ENCODE assay signal across 9 mouse cellular contexts in the genomic region with DNA sequence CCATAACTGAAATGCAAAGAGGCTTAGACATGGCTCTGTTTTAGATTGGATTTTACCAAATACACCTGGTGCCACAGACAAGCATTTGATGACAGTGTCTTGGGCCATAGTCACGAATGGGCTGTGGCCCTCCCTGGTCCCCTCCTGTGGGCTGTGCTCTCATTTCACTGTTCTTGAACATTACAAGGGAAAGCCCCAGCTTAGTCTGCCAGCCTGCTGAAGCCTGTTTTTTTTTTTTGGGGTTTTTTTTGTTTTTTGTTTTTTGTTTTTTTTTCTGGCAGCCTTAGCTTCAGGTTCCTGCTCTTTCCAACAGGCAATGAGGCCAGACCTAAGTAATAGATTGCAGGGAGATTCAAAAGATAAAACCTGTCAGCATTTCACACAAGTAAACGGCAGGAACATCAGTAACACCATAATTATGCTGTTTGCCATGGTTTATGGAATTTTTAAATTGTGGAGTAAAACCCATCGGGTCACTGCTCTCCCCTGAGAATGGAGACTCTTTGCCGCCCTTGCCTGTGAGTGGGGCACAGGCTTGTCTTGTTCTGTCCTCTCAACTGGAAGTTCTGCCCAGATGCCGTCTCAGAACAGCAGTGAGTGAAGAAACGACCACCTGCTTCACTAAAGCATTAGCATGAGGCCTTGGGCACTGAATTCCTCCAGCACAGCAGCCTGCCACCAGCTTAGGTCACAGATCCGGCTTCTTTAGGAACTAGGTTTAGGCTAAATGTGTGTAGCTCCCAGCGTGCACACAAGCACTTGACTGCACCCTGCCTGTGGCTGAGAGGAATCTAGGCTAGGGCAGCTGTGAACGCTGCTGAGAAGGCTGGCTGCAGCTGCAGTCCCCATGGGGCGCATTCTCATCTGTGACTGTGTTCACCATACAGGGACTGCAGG.
DNase-seq lines count a peak whose midpoint lies in the region; ATAC-seq lines count a peak whose summit lies in the region.
"Had no signal": no experiment of that assay in that cellular context is flagged by ENCODE, and none has a peak within 500 bp of the region (broad histone marks: within the 10 kb centered on the region; RNA-seq: fewer than 3 reads in every experiment).

No protein-coding gene starts in this region.

- 0 out of 2 replicates have a peak, but pooled peaks cover 2% of the 10 kb centered on the region for H3K4me1 ChIP-seq in heart, embryonic 16.5 days (ENCODE audit: control insufficient read depth, insufficient read depth, low read length)
- H3K4me1 ChIP-seq in heart, embryonic 11.5 days (ENCODE audit: control insufficient read depth, insufficient read depth, low read length): peaks cover 7% of the 10 kb centered on the region; the same call in 1 of the 2 replicates
- H3K4me1 ChIP-seq in embryonic facial prominence, embryonic 12.5 days: peaks cover 8% of the 10 kb centered on the region; the same call in 1 of the 2 replicates

- H3K4me3 ChIP-seq in heart, embryonic 16.5 days (ENCODE audit: low read length): no peak overlapping the region
- no peak overlapping the region for H3K4me3 ChIP-seq in heart, embryonic 11.5 days (ENCODE audit: low read depth, low read length)
- no peak overlapping the region for H3K4me3 ChIP-seq in embryonic facial prominence, embryonic 12.5 days
- H3K4me3 ChIP-seq: heart, embryonic 10.5 days had no signal

- peak; percentile 36 to 56 for DNase-seq in kidney, postnatal 4 days
- DNase-seq in retina, postnatal 1 day: peak; percentile 66
- no peak for DNase-seq in right cerebral cortex, postnatal 25 days
- DNase-seq in cerebellum, postnatal 10 days: no peak
- no peak for DNase-seq in adipocyte (ENCODE audit: low spot score)

- no peak overlapping the region for H3K27ac ChIP-seq in heart, embryonic 16.5 days (ENCODE audit: low read length)
- H3K27ac ChIP-seq in heart, embryonic 11.5 days (ENCODE audit: low read depth, low read length): no peak overlapping the region
- H3K27ac ChIP-seq in embryonic facial prominence, embryonic 12.5 days: no peak overlapping the region; the same call in 1 of the 2 replicates
- H3K27ac ChIP-seq: heart, embryonic 10.5 days had no signal

- no peaks in the 10 kb centered on the region for H3K36me3 ChIP-seq in heart, embryonic 16.5 days (ENCODE audit: control insufficient read depth, insufficient read depth)
- no peaks in the 10 kb centered on the region for H3K36me3 ChIP-seq in heart, embryonic 11.5 days (ENCODE audit: control insufficient read depth, insufficient read depth, low read length)
- H3K36me3 ChIP-seq in embryonic facial prominence, embryonic 12.5 days: no peaks in the 10 kb centered on the region
- H3K36me3 ChIP-seq: heart, embryonic 10.5 days had no signal

- 45% methylated on average over 10 of the region's 10 CpGs for WGBS in heart, embryonic 16.5 days
- 42% methylated on average over 10 of the region's 10 CpGs for WGBS in heart, embryonic 11.5 days (ENCODE audit: insufficient replicate concordance)
- WGBS in embryonic facial prominence, embryonic 12.5 days: 29% methylated on average over 10 of the region's 10 CpGs

- no peaks in the 10 kb centered on the region for H3K9me3 ChIP-seq in heart, embryonic 16.5 days (replicated peaks; ENCODE audit: control insufficient read depth, low read length)
- H3K9me3 ChIP-seq in heart, embryonic 11.5 days (replicated peaks; ENCODE audit: control insufficient read depth, low read length): no peaks in the 10 kb centered on the region
- H3K9me3 ChIP-seq in embryonic facial prominence, embryonic 12.5 days: no peaks in the 10 kb centered on the region
- H3K9me3 ChIP-seq: heart, embryonic 10.5 days had no signal

- H3K27me3 ChIP-seq in heart, embryonic 16.5 days (ENCODE audit: control insufficient read depth, insufficient read depth, low read length): no peaks in the 10 kb centered on the region
- 0 out of 2 replicates have a peak, but pooled peaks cover 1% of the 10 kb centered on the region for H3K27me3 ChIP-seq in heart, embryonic 11.5 days (ENCODE audit: control insufficient read depth, insufficient read depth, low read length)
- no peaks in the 10 kb centered on the region for H3K27me3 ChIP-seq in embryonic facial prominence, embryonic 12.5 days

- no peak overlapping the region for H3K4me2 ChIP-seq in heart, embryonic 16.5 days (ENCODE audit: low read depth, low read length)
- H3K4me2 ChIP-seq in heart, embryonic 11.5 days: no peak overlapping the region
- no peak overlapping the region for H3K4me2 ChIP-seq in embryonic facial prominence, embryonic 12.5 days (replicated peaks)

- no peak overlapping the region for H3K9ac ChIP-seq in heart, embryonic 16.5 days (ENCODE audit: low read length)
- H3K9ac ChIP-seq in heart, embryonic 11.5 days (ENCODE audit: low read depth, low read length): no peak overlapping the region
- H3K9ac ChIP-seq in embryonic facial prominence, embryonic 12.5 days: 0 out of 2 replicates have a peak overlapping the region, but pooled peaks have one; percentile 12

- 0 out of 2 replicates have a peak, but pooled peaks have one; percentile 49 for ATAC-seq in heart, embryonic 16.5 days (replicated peaks; ENCODE audit: extremely low read depth, insufficient read depth, low FRiP score)
- no peak for ATAC-seq in heart, embryonic 11.5 days (replicated peaks; ENCODE audit: insufficient number of reproducible peaks, low FRiP score, low TSS enrichment)
- no peak for ATAC-seq in embryonic facial prominence, embryonic 12.5 days (ENCODE audit: insufficient number of reproducible peaks, insufficient read depth, low FRiP score, low TSS enrichment)

Comparison
In these comparisons a context has a peak if more than half of its experiments do, and no peak if none do; other contexts are left out.
1. DNase-seq: peak in kidney, postnatal 4 days (2 of 2) and retina, postnatal 1 day (single experiment); none in right cerebral cortex, postnatal 25 days (single experiment), cerebellum, postnatal 10 days (0 of 2) and adipocyte (single experiment).